Mouse (Mus musculus) testis, postnatal 14 days (tissue): ENCODE results near the gene Usp39.

Experiments used
- DNase-seq: peaks from one replicate; pipeline ENCODE4 v3.0.0; 2021; ENCODE audit warnings: low spot score

Gene Usp39

DNA sequence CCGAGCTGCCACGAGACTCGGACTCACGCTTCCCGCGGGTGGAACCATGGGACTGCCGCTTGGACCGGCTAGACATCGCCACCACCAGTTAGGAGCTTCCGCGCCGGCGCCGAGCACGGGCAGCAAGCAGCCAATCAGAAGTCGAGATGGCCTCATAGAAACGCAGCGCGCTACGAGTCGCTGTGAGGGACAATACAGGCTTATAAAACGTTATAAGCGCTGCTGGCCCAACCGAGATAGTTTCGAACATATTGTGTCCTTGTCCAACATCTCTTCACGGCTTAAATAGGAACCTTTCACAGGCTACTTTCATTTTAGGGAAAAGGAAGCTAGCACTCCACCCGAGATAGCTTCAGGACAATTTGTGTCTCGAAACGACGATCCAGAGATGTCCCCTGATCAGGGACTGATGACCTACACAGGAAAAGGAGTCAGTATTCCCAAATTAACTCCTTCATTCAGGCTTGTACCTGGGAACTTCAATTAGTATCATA lies at the start of gene Usp39:
Gene Usp39 (minus strand): TSS at position 111 of the 494 bp plus-strand sequence.
- DNase-seq, result peak; percentile 95

- DNase-seq, result no peak
Observed at GRCm38 (mm10) chr6:72392341-72392740, 47.4 kb upstream of the Usp39 start.

- DNase-seq, result no peak
Observed at GRCm38 (mm10) chr6:72390795-72391521, 46.0 kb upstream of the Usp39 start.

GRCm38 (mm10) chr6:72389941-72390771 lies 45.2 kb upstream of the Usp39 start, which contains the start of gene Vamp8:
Vamp8 (minus strand) TSS chr6:72390703.
- peak; percentile 74 for DNase-seq

DNA sequence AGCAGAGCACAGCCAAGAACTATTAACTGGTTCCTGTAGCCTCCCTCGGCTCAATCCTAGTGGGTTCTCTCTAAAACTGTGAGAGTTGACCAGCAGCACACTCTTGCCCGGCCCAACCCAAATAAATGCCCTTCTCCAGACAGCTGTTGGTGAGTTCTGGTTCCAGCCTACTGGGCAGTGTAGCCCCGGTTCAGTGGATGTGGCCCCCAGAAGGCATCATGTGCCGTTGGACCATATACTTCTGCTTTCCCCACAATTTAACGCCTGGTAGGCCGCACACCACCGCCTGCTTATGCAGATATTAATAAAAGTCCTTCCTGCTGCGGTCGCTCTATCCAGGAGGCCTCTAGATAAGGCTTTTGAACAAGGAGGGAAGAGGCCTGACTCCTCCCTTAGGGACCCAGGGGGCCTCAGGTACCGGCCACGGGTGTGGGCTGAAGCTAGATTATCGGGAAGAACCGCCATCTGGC lies 44.5 kb upstream of the Usp39 start:
- DNase-seq, result peak; percentile 22

DNA sequence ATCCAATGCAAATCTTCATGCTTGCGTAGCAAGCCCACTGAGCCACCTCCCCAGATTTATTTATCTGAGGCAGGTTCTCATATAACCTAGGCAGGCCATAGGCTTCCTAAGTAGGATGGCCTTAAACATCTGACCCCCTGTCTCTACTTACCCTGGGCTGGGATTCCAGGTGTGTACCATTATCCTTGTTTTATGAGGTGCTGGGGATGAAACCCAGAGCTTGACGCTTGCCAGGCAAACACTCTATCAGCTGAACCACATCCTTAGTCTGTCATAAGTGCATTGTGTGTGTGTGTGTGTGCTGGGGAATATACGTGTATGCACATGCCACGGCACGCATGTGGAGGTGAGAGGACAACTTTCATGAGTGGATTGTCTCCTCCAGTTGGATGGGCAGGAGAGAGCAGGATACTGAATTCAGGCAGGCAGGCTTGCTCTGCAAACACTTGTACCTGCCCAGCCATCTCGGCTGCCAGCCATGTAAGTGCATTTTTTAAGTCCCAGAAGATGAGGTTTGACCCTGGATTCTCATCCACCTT lies 43.9 kb upstream of the Usp39 start:
- DNase-seq, result no peak

DNA sequence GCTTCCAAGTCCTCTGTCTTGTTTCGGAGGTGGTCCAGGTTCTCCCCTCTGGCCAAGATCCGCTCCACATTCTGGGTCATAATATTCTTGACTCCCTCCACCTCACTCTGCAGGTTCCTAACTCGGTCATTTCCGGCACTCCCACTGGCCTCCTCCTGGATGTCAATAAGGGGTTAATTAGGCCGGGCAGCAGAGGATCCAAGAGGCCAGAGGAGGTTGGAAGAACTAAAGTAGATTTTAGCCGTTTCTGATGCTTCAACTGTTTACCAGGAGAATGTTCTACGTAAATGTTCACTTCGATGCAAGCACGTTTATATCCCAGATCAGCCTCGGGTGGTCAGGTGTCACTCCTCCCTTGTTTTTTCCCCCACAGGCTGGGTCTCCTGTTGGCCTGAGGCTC lies 43.3 kb upstream of the Usp39 start:
- DNase-seq, result no peak

DNA sequence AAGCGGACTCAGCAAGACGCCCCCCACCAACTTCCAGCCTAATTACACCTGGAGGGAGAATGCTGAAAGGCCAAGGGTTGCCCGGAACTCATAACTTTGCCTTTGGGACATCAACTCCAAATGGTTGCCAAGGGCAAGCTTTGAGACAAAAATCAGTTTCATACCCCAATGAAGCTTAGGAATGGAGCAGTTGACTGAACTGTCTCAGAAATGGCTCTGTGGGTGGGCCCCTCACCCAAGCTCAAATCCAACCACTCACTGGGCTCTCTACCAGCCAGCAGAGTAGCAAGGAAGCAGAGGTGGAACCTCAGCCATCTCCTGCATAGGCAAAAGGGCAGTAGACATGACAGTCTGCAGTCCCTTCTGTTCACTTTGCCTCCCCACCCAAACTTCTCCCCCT lies 42.8 kb upstream of the Usp39 start:
- DNase-seq, result no peak

DNA sequence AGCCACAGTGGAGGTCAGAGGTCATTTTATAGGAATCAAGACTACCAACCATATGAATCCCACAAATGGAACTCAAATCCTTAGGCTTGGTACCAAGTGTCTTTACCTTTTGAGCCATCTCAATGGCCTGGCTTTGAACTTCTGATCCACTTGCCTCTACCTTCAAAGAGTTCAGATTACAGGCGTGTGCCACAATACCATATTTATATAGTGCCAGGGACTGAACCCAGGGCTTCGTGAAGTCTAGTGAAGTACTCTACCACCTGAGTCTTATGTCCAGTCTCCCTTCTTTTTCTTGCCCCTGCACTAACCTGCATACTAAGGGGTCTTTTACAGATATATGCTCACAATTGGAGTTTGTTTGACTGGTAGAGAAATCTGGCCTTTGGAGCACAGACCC lies 41.6 kb upstream of the Usp39 start:
- DNase-seq, result no peak

- no peak for DNase-seq
Observed at GRCm38 (mm10) chr6:72385258-72385657, 40.3 kb upstream of the Usp39 start.

- DNase-seq, result no peak
Observed at GRCm38 (mm10) chr6:72383952-72384351, 39.0 kb upstream of the Usp39 start.

DNA sequence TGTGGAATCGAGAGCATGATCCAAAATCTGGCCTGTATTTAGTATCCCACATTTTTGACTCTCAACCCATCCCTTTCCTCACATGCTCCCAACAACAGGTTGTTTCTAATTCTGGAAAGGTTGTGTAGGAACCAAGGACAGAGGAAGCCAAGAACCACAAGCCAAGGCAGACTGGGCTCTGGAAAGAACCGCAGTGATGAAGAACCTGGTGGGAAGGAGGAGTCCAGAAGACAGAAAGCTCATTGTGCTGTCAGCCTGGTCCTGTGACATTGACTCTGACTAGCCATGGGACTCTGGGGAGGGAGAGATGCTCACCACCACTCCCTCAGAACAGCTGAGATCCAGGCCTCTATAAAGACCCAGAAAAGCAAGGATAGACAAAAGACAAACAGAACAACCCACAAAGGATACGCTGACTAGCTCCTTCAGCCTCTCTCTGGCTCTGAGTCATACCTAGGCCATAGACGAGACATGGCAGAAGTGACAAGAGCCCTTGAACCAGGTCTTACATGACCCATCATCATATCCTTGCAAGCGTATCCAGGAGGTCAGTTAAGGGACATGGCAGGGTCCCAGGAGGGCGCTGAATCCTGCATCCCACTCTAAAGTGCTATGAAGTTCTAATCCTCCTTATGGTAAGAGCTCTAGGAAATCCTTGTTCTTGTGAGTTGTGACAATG lies 38.3 kb upstream of the Usp39 start:
- no peak for DNase-seq

GRCm38 (mm10) chr6:72382494-72382893 lies 37.5 kb upstream of the Usp39 start:
- DNase-seq, result no peak

DNA sequence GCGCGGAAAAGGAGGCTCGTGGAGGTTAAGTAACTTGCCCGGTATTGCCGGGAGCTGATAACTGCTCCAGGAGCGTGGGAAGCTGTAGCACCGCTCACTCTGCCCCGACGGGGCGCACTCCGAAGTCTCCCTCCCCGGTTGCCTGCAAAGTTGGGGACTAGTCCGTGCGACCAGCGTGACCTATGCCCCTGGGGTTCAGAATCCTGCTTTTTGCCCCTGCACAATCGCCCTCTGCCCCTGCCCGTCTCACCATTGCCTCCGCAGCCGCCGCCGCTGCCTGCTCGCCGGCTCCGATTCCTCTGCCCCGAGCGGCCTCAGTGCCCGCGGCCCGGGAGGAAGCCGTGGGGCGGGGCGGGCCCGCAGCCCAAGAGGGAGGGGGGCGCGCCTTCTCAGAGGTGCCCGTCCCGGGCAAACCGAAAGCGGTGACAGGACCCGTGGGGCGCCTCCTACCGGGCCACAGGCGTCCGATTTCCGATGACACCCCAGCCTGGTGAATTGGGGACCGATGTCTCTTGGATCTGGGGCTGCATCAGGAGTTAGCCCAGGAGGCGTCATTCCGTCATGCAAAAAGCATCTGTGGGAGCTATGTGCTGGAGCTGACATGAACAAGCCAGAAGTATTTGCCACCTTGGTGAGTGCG lies 35.3 kb upstream of the Usp39 start, which contains the start of gene Vamp5:
Gene Vamp5 (minus strand): TSS at position 338 of the 640 bp plus-strand sequence.
- DNase-seq, result peak; percentile 62

DNA sequence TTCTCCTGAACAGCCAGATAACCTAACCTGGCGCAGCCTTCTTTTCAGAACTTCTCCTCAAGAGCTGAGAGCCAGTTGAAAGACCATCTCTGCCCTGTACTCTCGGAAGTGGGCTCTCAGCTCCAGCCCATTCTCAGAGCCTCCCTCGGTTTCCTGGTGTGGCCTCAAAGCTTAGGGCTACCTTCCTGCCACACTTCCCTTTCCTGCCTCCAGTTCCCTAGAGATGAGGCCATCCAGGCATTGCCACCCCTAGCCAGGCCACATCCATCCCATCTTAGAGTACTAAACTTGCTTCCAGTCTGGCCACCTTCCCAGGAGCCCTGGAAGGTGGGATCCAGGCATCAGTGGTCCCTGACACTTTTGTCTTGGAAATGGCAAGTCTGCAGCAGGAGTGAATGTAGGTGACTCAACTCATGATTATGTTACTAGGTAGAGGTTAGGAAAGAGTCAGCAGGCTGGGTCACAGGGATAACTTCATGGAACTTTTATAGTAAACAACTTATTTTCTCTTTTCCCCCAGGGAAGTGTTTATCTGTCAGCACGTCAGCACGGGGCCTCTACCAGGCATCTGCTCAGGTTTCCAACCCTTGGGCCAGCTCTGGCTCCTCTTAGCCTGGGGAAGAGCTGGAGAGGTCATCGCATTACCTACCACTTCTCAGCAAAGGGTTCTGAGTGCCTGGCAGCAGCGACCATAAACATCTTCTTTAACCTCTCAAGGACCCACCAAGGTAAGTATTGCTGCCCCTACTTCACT lies 34.6 kb upstream of the Usp39 start:
- no peak for DNase-seq

DNA sequence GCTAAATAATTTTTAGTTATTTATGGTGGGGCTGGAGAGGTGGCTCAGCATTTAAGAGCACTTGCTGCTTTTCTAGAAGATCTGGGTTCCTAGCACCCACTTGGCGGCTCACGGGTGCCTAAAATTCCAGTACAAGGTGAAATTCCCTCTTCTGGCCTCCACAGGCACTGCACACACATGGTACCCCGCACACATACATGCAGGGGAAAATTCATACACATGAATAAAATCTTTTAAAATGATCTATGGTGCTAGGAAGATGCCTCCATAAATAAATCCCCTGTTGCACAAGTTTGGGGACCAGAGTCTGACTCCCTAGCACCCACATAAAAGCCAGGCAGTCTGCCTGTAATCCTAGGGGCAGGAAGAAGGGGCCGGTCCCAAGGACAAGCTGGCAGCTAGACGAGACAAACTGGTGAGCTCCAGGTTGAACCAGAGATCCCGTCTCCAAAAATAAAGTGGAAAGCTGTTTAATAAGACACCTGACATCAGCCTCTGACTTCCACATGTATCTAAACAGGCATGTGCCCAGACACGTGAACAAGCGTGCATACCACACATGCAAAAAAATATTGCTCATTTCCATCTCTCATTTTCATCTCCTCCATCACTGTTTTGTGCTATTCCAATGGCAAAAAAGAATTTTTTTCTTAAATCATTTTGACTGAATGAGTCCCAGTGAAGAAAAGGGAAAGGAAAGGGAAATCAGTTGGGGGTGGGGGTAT lies 33.7 kb upstream of the Usp39 start:
- no peak for DNase-seq

DNA sequence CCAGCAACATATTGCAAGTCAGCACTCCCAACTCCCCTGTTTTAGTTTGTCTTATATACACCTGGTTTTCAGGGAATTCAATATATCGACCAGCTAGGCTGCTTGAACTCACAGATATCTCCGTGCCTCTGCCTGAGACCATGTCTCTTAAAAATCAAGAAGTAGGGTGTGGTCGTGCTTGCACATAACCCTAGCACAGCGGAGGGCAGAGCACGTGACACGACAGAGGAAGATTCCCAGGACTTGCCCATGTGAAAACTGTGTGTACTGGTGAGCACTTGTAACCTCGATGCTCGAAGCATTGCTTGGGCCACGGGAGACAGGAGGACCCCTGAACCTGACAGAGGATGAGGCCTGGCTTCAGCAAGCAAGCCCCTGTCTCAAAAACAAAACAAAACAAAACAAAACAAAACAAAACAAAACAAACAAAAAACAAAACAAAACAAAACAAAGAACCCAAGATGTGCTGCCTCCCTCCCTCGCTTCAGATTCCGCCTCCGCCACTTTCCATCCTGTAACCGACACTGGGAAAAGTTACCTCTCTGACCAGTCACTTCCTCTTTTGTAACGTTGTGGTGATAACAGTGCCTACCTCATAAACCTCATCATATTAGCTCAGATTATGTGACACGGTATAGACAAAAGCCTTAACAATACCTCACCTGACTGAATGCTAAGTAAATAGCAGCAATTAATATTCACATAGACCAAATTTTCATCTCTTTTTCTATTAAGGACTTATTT lies 30.0 kb upstream of the Usp39 start:
- no peak for DNase-seq

DNA sequence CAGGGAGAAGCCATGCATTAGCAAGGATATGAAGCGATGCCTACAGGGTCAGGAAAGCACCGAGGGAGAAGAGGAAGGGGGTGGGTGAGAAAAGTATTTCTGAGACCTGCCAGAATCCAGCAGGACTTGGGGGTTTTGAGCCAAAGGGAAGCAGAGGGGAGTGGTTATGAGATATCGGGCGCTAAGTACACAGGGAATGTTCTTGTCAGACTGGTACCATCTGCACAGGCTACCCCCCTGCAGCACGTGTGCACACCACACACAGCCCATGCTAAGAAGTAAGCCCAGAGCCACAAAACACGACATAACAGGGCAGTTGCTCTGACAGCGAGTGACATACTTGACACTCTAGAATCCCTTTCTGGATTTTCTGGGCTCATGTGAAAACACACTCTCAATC lies 29.2 kb upstream of the Usp39 start:
- no peak for DNase-seq

DNA sequence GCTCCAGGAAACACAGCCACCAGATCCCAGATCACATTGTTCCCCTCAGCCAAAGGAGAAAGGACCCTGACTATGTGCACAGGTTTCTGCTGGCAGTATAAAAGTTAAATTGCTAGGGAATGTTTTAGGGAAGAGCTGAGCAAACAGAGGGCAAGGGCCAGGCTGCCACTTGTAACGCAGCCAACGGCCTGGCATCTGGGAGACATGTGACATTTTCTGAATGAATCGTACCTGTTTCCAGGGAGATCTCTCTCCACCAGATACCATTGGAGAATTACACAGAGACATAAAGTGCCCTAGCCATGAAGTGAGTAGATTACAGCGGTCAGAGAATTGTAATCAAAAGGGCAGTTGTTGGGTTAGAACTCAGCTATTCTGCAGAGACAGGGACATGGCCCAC lies 28.2 kb upstream of the Usp39 start:
- DNase-seq, result no peak
